Mouse (Mus musculus) MEL (cell line): ENCODE results near the gene Tktl1.

Source experiments
- CTCF ChIP-seq, 3 experiments: IDR thresholded peaks in 2 of 3; conservative IDR thresholded peaks in 1 of 3; 2 replicates each; pipeline ENCODE4 v1.5.1; 2011 to 2012; ENCODE audit warnings: low read length in 3 of 3, low read depth in 2 of 3, mild to moderate bottlenecking in 2 of 3, improper control_type of control experiment in 1 of 3, inconsistent platforms in 1 of 3, mixed read lengths in 1 of 3, moderate library complexity in 1 of 3; ENCODE audit not compliant: control insufficient read depth in 1 of 3, insufficient read depth in 1 of 3, poor library complexity in 1 of 3, severe bottlenecking in 1 of 3
- USF1 ChIP-seq: IDR thresholded peaks from 2 replicates; pipeline ENCODE4 v1.6.1; 2014; ENCODE audit warnings: low read depth, mild to moderate bottlenecking, inconsistent platforms, low read length, improper control_type of control experiment, moderate library complexity
- ZC3H11A ChIP-seq: IDR thresholded peaks from 2 replicates; pipeline ENCODE4 v1.6.1; 2012; ENCODE audit warnings: low read depth, mild to moderate bottlenecking, inconsistent platforms, low read length, improper control_type of control experiment

GRCm38 (mm10) chrX:74203556-74203955 is 26.5 kb downstream of the Tktl1 start:
- TF ChIP-seq ZC3H11A (no peak), CTCF (IDR thresholded peaks at IDR 0.05 in 2 of 3, conservative IDR thresholded peaks at IDR 0.05 in 1 of 3; ENCODE audit: control insufficient read depth in 1 of 3, insufficient read depth in 1 of 3, low read depth in 2 of 3, low read length in 3 of 3, poor library complexity in 1 of 3, severe bottlenecking in 1 of 3) (no peak), USF1 (no peak)
